ENCODE assay signal across 8 mouse cellular contexts in genomic region chr9:90163749-90164095, GRCm38 (mm10). TPM values are rescaled to one million over a fixed set of nuclear protein-coding genes. Genes with fewer than 3 reads are reported as not detected.
DNase-seq lines count a peak whose midpoint lies in the region; ATAC-seq lines count a peak whose summit lies in the region.

No protein-coding gene starts in this region.

- peak overlapping the region; percentile 83 for H3K4me3 ChIP-seq in embryonic facial prominence, embryonic 14.5 days (ENCODE audit: low read depth, low read length)
- peak overlapping the region; percentile 80 for H3K4me3 ChIP-seq in limb, embryonic 13.5 days
- peak overlapping the region; percentile 74 for H3K4me3 ChIP-seq in midbrain, embryonic 14.5 days (replicated peaks; ENCODE audit: low read depth, low read length)

- no peak overlapping the region for H3K27ac ChIP-seq in embryonic facial prominence, embryonic 14.5 days (replicated peaks; ENCODE audit: low read depth, low read length)
- H3K27ac ChIP-seq in limb, embryonic 13.5 days: no peak overlapping the region
- H3K27ac ChIP-seq in midbrain, embryonic 14.5 days (replicated peaks; ENCODE audit: low read depth, low read length): peak overlapping the region; percentile 76; the same call in 1 of the 2 replicates

- H3K4me2 ChIP-seq in embryonic facial prominence, embryonic 14.5 days (ENCODE audit: low read depth, low read length): peak overlapping the region; percentile 95
- peak overlapping the region; percentile 89 for H3K4me2 ChIP-seq in limb, embryonic 13.5 days (replicated peaks)
- H3K4me2 ChIP-seq in midbrain, embryonic 14.5 days (ENCODE audit: low read length): peak overlapping the region; percentile 61

- ATAC-seq in embryonic facial prominence, embryonic 14.5 days (ENCODE audit: low read depth): peak; percentile 31; the same call in 1 of the 2 replicates
- ATAC-seq in hematopoietic stem cell, adult 5-6 weeks (replicated peaks in 1 of 2; ENCODE audit: insufficient read depth in 1 of 2, low FRiP score in 2 of 2, low TSS enrichment in 1 of 2, low read depth in 1 of 2, poor library complexity in 2 of 2, severe bottlenecking in 2 of 2): peak; percentile 13 to 27; a peak in 1 of 4 replicates
- peak; percentile 59 for ATAC-seq in limb, embryonic 13.5 days (ENCODE audit: low FRiP score, low read depth)
- ATAC-seq in midbrain, embryonic 14.5 days (ENCODE audit: low FRiP score, low TSS enrichment): peak; percentile 32
- ATAC-seq in frontal cortex, adult (ENCODE audit: low TSS enrichment): no peak

- H3K4me1 ChIP-seq in embryonic facial prominence, embryonic 14.5 days (ENCODE audit: control insufficient read depth, insufficient read depth, low read length): no peaks in the 10 kb centered on the region; the same call in 1 of the 2 replicates
- H3K4me1 ChIP-seq in limb, embryonic 13.5 days: peaks cover 14% of the 10 kb centered on the region
- peaks cover 9% of the 10 kb centered on the region for H3K4me1 ChIP-seq in midbrain, embryonic 14.5 days (ENCODE audit: control insufficient read depth, insufficient read depth, low read length)

- H3K9ac ChIP-seq in embryonic facial prominence, embryonic 14.5 days (ENCODE audit: low read depth, low read length): peak overlapping the region; percentile 84
- H3K9ac ChIP-seq in limb, embryonic 13.5 days: peak overlapping the region; percentile 86
- peak overlapping the region; percentile 88 for H3K9ac ChIP-seq in midbrain, embryonic 14.5 days (replicated peaks; ENCODE audit: low read length)

- peaks cover 7% of the 10 kb centered on the region; the same call in 1 of the 2 replicates for H3K9me3 ChIP-seq in embryonic facial prominence, embryonic 14.5 days (ENCODE audit: control insufficient read depth, low read length)
- peaks cover 9% of the 10 kb centered on the region for H3K9me3 ChIP-seq in limb, embryonic 13.5 days
- no peaks in the 10 kb centered on the region; the same call in 1 of the 2 replicates for H3K9me3 ChIP-seq in midbrain, embryonic 14.5 days (ENCODE audit: control insufficient read depth, low read length)

- H3K36me3 ChIP-seq in embryonic facial prominence, embryonic 14.5 days (ENCODE audit: control insufficient read depth, insufficient read depth, low read length): no peaks in the 10 kb centered on the region
- H3K36me3 ChIP-seq in limb, embryonic 13.5 days: no peaks in the 10 kb centered on the region; the same call in 1 of the 2 replicates
- no peaks in the 10 kb centered on the region for H3K36me3 ChIP-seq in midbrain, embryonic 14.5 days (ENCODE audit: control insufficient read depth, insufficient read depth, low read length)

- WGBS in embryonic facial prominence, embryonic 14.5 days: 1% methylated on average over 15 of the region's 18 CpGs
- WGBS in limb, embryonic 13.5 days: under 1% methylated on average over 18 of the region's 18 CpGs
- under 1% methylated on average over 18 of the region's 18 CpGs for WGBS in midbrain, embryonic 14.5 days

- no peaks in the 10 kb centered on the region for H3K27me3 ChIP-seq in embryonic facial prominence, embryonic 14.5 days (replicated peaks; ENCODE audit: control insufficient read depth, insufficient read depth, low read length)
- H3K27me3 ChIP-seq in limb, embryonic 13.5 days: no peaks in the 10 kb centered on the region
- no peaks in the 10 kb centered on the region for H3K27me3 ChIP-seq in midbrain, embryonic 14.5 days (ENCODE audit: control insufficient read depth, insufficient read depth, low read length)

- peak; percentile 29 for DNase-seq in ovary, postnatal 10 days (ENCODE audit: low spot score)
- no peak for DNase-seq in ovary, postnatal 36 days (ENCODE audit: low spot score)
- peak; percentile 51 for DNase-seq in embryonic facial prominence, embryonic 14.5 days (ENCODE audit: low spot score)
- DNase-seq in midbrain, embryonic 14.5 days: peak; percentile 68
- no peak for DNase-seq in right cerebral cortex, postnatal 25 days

RNA-seq across cellular contexts. Expression of gene Adamts7, which starts 0.9 kb away (rescaled TPM):
- polyA plus RNA-seq in embryonic facial prominence, embryonic 14.5 days (2014; fragmentation: Nextera tagmentation; extraction: Ambion mirVana): 13.3 and 18.3 TPM in 2 replicates
- not detected in 2 replicates for total RNA-seq in hematopoietic stem cell, adult 5-6 weeks (2017)
- 18.6 and 21.6 TPM in 2 replicates for polyA plus RNA-seq in limb, embryonic 13.5 days (2015; fragmentation: Nextera tagmentation; extraction: Ambion mirVana)
- polyA plus RNA-seq in midbrain, embryonic 14.5 days (2014; fragmentation: Nextera tagmentation; extraction: Ambion mirVana): 8.1 and 10.7 TPM in 2 replicates

RNA-seq across cellular contexts. Expression of gene Morf4l1, which starts 49.1 kb away (rescaled TPM):
- polyA plus RNA-seq in embryonic facial prominence, embryonic 14.5 days (2014; fragmentation: Nextera tagmentation; extraction: Ambion mirVana): 445 and 477 TPM in 2 replicates
- total RNA-seq in hematopoietic stem cell, adult 5-6 weeks (2017): 276 and 334 TPM in 2 replicates
- 546 and 559 TPM in 2 replicates for polyA plus RNA-seq in limb, embryonic 13.5 days (2015; fragmentation: Nextera tagmentation; extraction: Ambion mirVana)
- 616 and 659 TPM in 2 replicates for polyA plus RNA-seq in midbrain, embryonic 14.5 days (2014; fragmentation: Nextera tagmentation; extraction: Ambion mirVana)

Comparison
In these comparisons a context has a peak if more than half of its experiments do, and no peak if none do; other contexts are left out.
1. DNase-seq: peak in ovary, postnatal 10 days (single experiment), embryonic facial prominence, embryonic 14.5 days (single experiment) and midbrain, embryonic 14.5 days (single experiment); none in ovary, postnatal 36 days (single experiment) and right cerebral cortex, postnatal 25 days (single experiment).
2. Peak in every context shown above with its lines, with median percentiles within 50 percentile points of each other: H3K4me2 ChIP-seq, H3K4me3 ChIP-seq and H3K9ac ChIP-seq.